Mouse (Mus musculus): ENCODE measurements around the gene Amigo3. TPM values are rescaled to one million over a fixed set of nuclear protein-coding genes. Genes with fewer than 3 reads are reported as not detected.

Amigo3 gene
- polyA plus RNA-seq, 1 experiment from 2014 or later: 0.86 TPM

GRCm38 (mm10) chr9:108049561-108050251 lies 3.3 kb upstream of the Amigo3 start:
- H3K27me3 ChIP-seq (ENCODE audit: insufficient read depth, low read length): no peaks in the 10 kb centered on the region
- ATAC-seq: peak; percentile 4; the same call in 1 of the 2 replicates
- whole genome bisulfite sequencing (ENCODE audit: insufficient replicate concordance): 39% methylated on average over 15 of the region's 15 CpGs
- no peaks in the 10 kb centered on the region for H3K9me3 ChIP-seq (ENCODE audit: low read length)
- no peak for TF ChIP-seq CTCF (IDR thresholded peaks at IDR 0.05; ENCODE audit: low read depth)
- TF ChIP-seq EP300 (IDR thresholded peaks at IDR 0.05; ENCODE audit: low read depth): no peak
- H3K27ac ChIP-seq (ENCODE audit: low read depth): peak overlapping the region; percentile 88
- peaks cover 24% of the 10 kb centered on the region for H3K4me1 ChIP-seq (ENCODE audit: insufficient read depth)
- H3K4me2 ChIP-seq (ENCODE audit: low read depth, low read length): peak overlapping the region; percentile 88
- peak overlapping the region; percentile 78 for H3K9ac ChIP-seq (replicated peaks)
- H3K36me3 ChIP-seq (replicated peaks; ENCODE audit: insufficient read depth, low read length): peaks cover 56% of the 10 kb centered on the region
- peak overlapping the region; percentile 91 for H3K4me3 ChIP-seq (ENCODE audit: low read depth, low read length)
- peak; percentile 28 for DNase-seq

- WGBS (ENCODE audit: insufficient replicate concordance): 92% methylated on average over 15 of the region's 15 CpGs
- Histone ChIP-seq H3K4me3 (ENCODE audit: low read depth, low read length) (no peak overlapping the region), H3K4me2 (ENCODE audit: low read depth, low read length) (no peak overlapping the region)
Observed at GRCm38 (mm10) chr9:108051184-108051930, 1.6 kb upstream of the Amigo3 start.

GRCm38 (mm10) chr9:108051931-108052220 lies 1.1 kb upstream of the Amigo3 start:
- 84% methylated on average over 4 of the region's 4 CpGs for WGBS (ENCODE audit: insufficient replicate concordance)

More at GRCm38 (mm10) chr9:108051184-108051930, 1.6 kb upstream of the Amigo3 start:
- no peak overlapping the region for H3K9ac ChIP-seq (replicated peaks)
- ATAC-seq (no peak), DNase-seq (peak; percentile 19)
- H3K36me3 ChIP-seq (replicated peaks; ENCODE audit: insufficient read depth, low read length): peaks cover 56% of the 10 kb centered on the region
- no peak for TF ChIP-seq EP300 (IDR thresholded peaks at IDR 0.05; ENCODE audit: low read depth)
- TF ChIP-seq CTCF (IDR thresholded peaks at IDR 0.05; ENCODE audit: low read depth): no peak
- peaks cover 24% of the 10 kb centered on the region for H3K4me1 ChIP-seq (ENCODE audit: insufficient read depth)
- H3K9me3 ChIP-seq (ENCODE audit: low read length): no peaks in the 10 kb centered on the region
- H3K27ac ChIP-seq (ENCODE audit: low read depth): no peak overlapping the region
- H3K27me3 ChIP-seq (ENCODE audit: insufficient read depth, low read length): no peaks in the 10 kb centered on the region

GRCm38 (mm10) chr9:108052411-108052810 lies 548 bp upstream of the Amigo3 start:
- H3K9ac ChIP-seq (replicated peaks): no peak overlapping the region
- 75% methylated on average over 7 of the region's 7 CpGs for WGBS (ENCODE audit: insufficient replicate concordance)
- DNase-seq: peak; percentile 18
- H3K4me1 ChIP-seq (ENCODE audit: insufficient read depth): peaks cover 22% of the 10 kb centered on the region
- ATAC-seq: no peak
- H3K27ac ChIP-seq (ENCODE audit: low read depth): peak overlapping the region; percentile 11; the same call in 1 of the 2 replicates
- no peak for TF ChIP-seq CTCF (IDR thresholded peaks at IDR 0.05; ENCODE audit: low read depth)
- TF ChIP-seq EP300 (IDR thresholded peaks at IDR 0.05; ENCODE audit: low read depth): no peak
- no peak overlapping the region for H3K4me3 ChIP-seq (ENCODE audit: low read depth, low read length)
- no peaks in the 10 kb centered on the region for H3K9me3 ChIP-seq (ENCODE audit: low read length)
- H3K4me2 ChIP-seq (ENCODE audit: low read depth, low read length): no peak overlapping the region
- H3K27me3 ChIP-seq (ENCODE audit: insufficient read depth, low read length): no peaks in the 10 kb centered on the region
- peaks cover 61% of the 10 kb centered on the region for H3K36me3 ChIP-seq (replicated peaks; ENCODE audit: insufficient read depth, low read length)

More at GRCm38 (mm10) chr9:108051931-108052220, 1.1 kb upstream of the Amigo3 start:
- H3K9me3 ChIP-seq (ENCODE audit: low read length): no peaks in the 10 kb centered on the region
- peak; percentile 15 for DNase-seq
- H3K4me3 ChIP-seq (ENCODE audit: low read depth, low read length): no peak overlapping the region
- no peaks in the 10 kb centered on the region for H3K27me3 ChIP-seq (ENCODE audit: insufficient read depth, low read length)
- H3K4me2 ChIP-seq (ENCODE audit: low read depth, low read length): no peak overlapping the region
- ATAC-seq: no peak
- H3K4me1 ChIP-seq (ENCODE audit: insufficient read depth): peaks cover 24% of the 10 kb centered on the region
- TF ChIP-seq EP300 (IDR thresholded peaks at IDR 0.05; ENCODE audit: low read depth) (no peak), CTCF (IDR thresholded peaks at IDR 0.05; ENCODE audit: low read depth) (no peak)
- no peak overlapping the region for H3K27ac ChIP-seq (ENCODE audit: low read depth)
- H3K36me3 ChIP-seq (replicated peaks; ENCODE audit: insufficient read depth, low read length): peaks cover 56% of the 10 kb centered on the region
- no peak overlapping the region for H3K9ac ChIP-seq (replicated peaks)

GRCm38 (mm10) chr9:108053665-108054225 lies 786 bp downstream of the Amigo3 start:
- no peak for DNase-seq
- ATAC-seq: no peak
- Histone ChIP-seq H3K9ac (replicated peaks) (no peak overlapping the region), H3K4me1 (ENCODE audit: insufficient read depth) (peaks cover 10% of the 10 kb centered on the region), H3K4me3 (ENCODE audit: low read depth, low read length) (no peak overlapping the region), H3K36me3 (replicated peaks; ENCODE audit: insufficient read depth, low read length) (peaks cover 74% of the 10 kb centered on the region), H3K27ac (ENCODE audit: low read depth) (no peak overlapping the region), H3K27me3 (ENCODE audit: insufficient read depth, low read length) (no peaks in the 10 kb centered on the region), H3K4me2 (ENCODE audit: low read depth, low read length) (no peak overlapping the region), H3K9me3 (ENCODE audit: low read length) (no peaks in the 10 kb centered on the region)
- 89% methylated on average over 15 of the region's 15 CpGs for WGBS (ENCODE audit: insufficient replicate concordance)
- TF ChIP-seq CTCF (IDR thresholded peaks at IDR 0.05; ENCODE audit: low read depth): no peak

- Histone ChIP-seq H3K36me3 (replicated peaks; ENCODE audit: insufficient read depth, low read length) (peaks cover 82% of the 10 kb centered on the region), H3K9ac (replicated peaks) (no peak overlapping the region), H3K4me1 (ENCODE audit: insufficient read depth) (peaks cover 10% of the 10 kb centered on the region), H3K4me3 (ENCODE audit: low read depth, low read length) (no peak overlapping the region), H3K27ac (ENCODE audit: low read depth) (no peak overlapping the region), H3K9me3 (ENCODE audit: low read length) (no peaks in the 10 kb centered on the region), H3K27me3 (ENCODE audit: insufficient read depth, low read length) (no peaks in the 10 kb centered on the region), H3K4me2 (ENCODE audit: low read depth, low read length) (no peak overlapping the region)
- TF ChIP-seq CTCF (IDR thresholded peaks at IDR 0.05; ENCODE audit: low read depth): no peak
- TF ChIP-seq EP300 (IDR thresholded peaks at IDR 0.05; ENCODE audit: low read depth): no peak
- no peak for ATAC-seq
- peak; percentile 17 for DNase-seq
- 89% methylated on average over 22 of the region's 22 CpGs for WGBS (ENCODE audit: insufficient replicate concordance)
Observed at GRCm38 (mm10) chr9:108054331-108055040, 1.5 kb downstream of the Amigo3 start.
